Mouse (Mus musculus): ENCODE measurements around the gene Gm973.

- TF ChIP-seq CTCF (IDR thresholded peaks at IDR 0.05; ENCODE audit: borderline replicate concordance, extremely low read depth, insufficient read depth, insufficient read length) (no peak), POLR2A (IDR thresholded peaks at IDR 0.05; ENCODE audit: borderline replicate concordance, extremely low read depth, insufficient read depth, insufficient read length, poor library complexity, severe bottlenecking) (no peak)
Observed at GRCm38 (mm10) chr1:59567521-59567920, 51.5 kb downstream of the Gm973 start.

Data from brain, embryonic 14.5 days (tissue).